Mouse (Mus musculus) urinary bladder, postnatal 4 days (tissue): ENCODE results near the gene Zfp781.
A peak's percentile ranks its signal among the peaks of the same experiment; 100 is the strongest.
"Not testable (repeated sequence)": the region's sequence is repeated elsewhere in the genome, so short reads cannot be mapped to it uniquely, and the experiment has no call there.

Experiments
- DNase-seq, 2 experiments: peaks; one replicate each; pipeline ENCODE4 v3.0.0; 2021 to 2022; ENCODE audit warnings: low spot score in 2 of 2

Zfp781 gene

DNA sequence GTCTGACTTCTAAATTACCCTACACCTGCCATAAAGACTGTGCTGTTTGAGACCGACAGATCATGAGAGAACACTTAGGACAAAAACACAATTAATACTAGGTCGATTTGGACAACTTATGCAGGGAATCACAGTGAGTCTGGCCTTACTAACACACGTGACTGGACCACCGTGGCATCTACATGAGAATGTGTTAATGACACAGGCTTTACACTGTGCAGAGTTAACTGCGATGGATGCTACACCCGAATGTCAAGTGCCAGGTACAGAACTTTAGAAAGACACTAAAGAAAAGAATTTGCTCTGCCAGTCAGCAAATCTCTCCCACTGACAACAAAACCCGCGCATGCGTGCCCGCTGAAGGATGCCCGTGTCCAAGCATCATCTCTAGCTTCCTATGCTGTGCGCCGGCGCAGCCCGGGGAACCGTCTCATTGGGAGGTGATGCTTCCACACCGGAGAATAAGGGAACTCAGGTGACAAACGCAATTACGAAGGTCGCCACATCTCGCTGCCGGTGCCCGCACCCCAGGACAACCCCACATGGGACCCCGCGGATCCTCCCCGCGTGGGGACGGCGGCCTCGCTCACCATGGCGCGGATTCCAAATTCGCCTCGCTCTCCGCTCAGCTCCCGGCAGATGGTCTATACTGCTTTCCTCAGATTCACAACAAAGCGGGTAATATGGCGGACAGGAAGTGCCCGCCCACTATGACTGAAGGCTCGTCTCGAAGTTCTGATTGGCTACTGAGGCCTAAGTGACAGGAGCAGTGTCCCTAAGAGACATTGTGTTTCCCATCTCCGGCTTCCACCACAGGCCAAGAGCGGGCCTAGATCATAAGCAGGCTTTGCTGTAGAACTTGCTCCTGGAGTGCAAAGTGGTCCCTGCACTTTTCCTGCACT, at the start of gene Zfp781:
Zfp781 (minus strand) TSS at position 639 of the 902 bp plus-strand sequence.
- not testable (repeated sequence) for DNase-seq

DNA sequence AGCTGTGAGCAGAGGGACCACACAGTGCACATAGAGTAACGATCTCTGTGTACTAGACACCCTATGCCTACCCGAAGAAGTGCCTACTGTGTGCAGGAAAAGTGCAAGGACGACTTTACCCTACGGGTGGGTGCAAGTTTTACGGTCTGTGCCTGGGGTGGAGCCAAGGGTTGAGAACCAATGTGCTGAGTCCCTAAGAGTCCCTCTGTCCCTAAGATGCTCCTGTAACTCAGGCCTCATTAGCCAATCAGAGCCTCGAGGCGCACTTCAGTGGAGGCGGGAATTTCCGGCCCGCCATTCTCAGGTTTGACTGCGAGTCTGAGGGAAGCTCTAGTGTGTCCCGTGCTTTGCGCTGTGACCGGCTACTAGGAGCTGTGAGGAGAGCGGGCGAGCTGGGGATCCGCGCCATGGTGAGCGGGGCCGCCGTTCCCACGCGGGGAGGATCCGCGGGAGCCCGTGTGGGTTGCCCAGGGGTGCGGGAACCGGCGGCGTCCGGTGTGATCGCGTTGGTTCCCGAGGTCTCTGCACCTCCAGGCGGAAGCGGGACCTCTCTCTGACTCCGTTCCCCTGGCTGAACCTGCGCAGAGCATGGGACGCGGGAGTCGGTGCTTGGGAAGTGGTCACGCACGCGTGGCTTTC, 48.2 kb upstream of the Zfp781 start:
- DNase-seq, result peak in 1 of 2 experiments; percentile 16

GRCm38 (mm10) chr10:81930744-81931118, 451 bp upstream of the Zfp781 start:
- not testable (repeated sequence) for DNase-seq

GRCm38 (mm10) chr10:81863409-81864407, 66.6 kb downstream of the Zfp781 start, which contains the start of gene Gm32687:
TSS of gene Gm32687 (plus strand) at chr10:81863934.
- DNase-seq, result not testable (repeated sequence)
